Mouse (Mus musculus) midbrain, embryonic 14.5 days (tissue): ENCODE measurements at regions not wholly inside any gene's neighbourhood (a gene's known extent, or its start where the extent isn't known, plus 50 kb on each side); places are given as distances from the start of the nearest gene placed in this dataset.
A peak's percentile ranks its signal among the peaks of the same experiment; 100 is the strongest.

Experiments
- ATAC-seq: fragments of 200-750 bp; cut with Nextera tagmentation; 2 replicates; pipeline ENCODE4 v1.8.0; 2017; ENCODE audit warnings: moderate number of reproducible peaks, moderate library complexity; ENCODE audit not compliant: low FRiP score, low TSS enrichment
- DNase-seq: peaks from one replicate; pipeline ENCODE4 v3.0.0-alpha.2; 2015
- H3K27ac ChIP-seq: fragments of 300-500 bp; sonication (generic); replicated peaks from 2 replicates; pipeline ENCODE4 v1.5.1; 2014; ENCODE audit warnings: mild to moderate bottlenecking, low read depth, low read length, moderate library complexity
- H3K27me3 ChIP-seq: fragments of 300-500 bp; sonication (generic); 2 replicates; pipeline ENCODE4 v1.6.1; 2014; ENCODE audit warnings: low read length, control low read depth, mixed read lengths; ENCODE audit not compliant: control insufficient read depth, insufficient read depth
- H3K36me3 ChIP-seq: fragments of 300-500 bp; sonication (generic); 2 replicates; pipeline ENCODE4 v1.6.1; 2014; ENCODE audit warnings: low read length, control low read depth; ENCODE audit not compliant: control insufficient read depth, insufficient read depth
- H3K4me1 ChIP-seq: fragments of 300-500 bp; sonication (generic); 2 replicates; pipeline ENCODE4 v1.6.1; 2014; ENCODE audit warnings: mild to moderate bottlenecking, antibody characterized with exemption, low read length, control low read depth; ENCODE audit not compliant: control insufficient read depth, insufficient read depth
- H3K4me2 ChIP-seq: fragments of 300-500 bp; sonication (generic); 2 replicates; pipeline ENCODE4 v1.6.1; 2014; ENCODE audit warnings: mild to moderate bottlenecking, low read length, moderate library complexity
- H3K4me3 ChIP-seq: fragments of 300-500 bp; sonication (generic); replicated peaks from 2 replicates; pipeline ENCODE4 v1.5.1; 2014; ENCODE audit warnings: low read depth, low read length
- H3K9ac ChIP-seq: fragments of 300-500 bp; sonication (generic); replicated peaks from 2 replicates; pipeline ENCODE4 v1.6.1; 2014; ENCODE audit warnings: mild to moderate bottlenecking, low read length, moderate library complexity
- H3K9me3 ChIP-seq: fragments of 300-500 bp; sonication (generic); 2 replicates; pipeline ENCODE4 v1.6.1; 2016; ENCODE audit warnings: low read length, control low read depth, mixed read lengths; ENCODE audit not compliant: control insufficient read depth
- WGBS: fragments of 180-500 bp; shearing (Covaris S2); extraction: QIAGEN DNeasy Blood & Tissue Kit; methylation state at CpG from one replicate; pipeline ENCODE4 v1.1.7; 2014; 5-methylcytosine and 5-hydroxymethylcytosine counted together

- 36% methylated on average over 1 of the region's 1 CpGs for WGBS
- no peaks in the 10 kb centered on the region for H3K36me3 ChIP-seq
- ATAC-seq (no peak), DNase-seq (peak; percentile 26)
- H3K4me3 ChIP-seq = no peak overlapping the region
- no peak overlapping the region for H3K9ac ChIP-seq
- no peaks in the 10 kb centered on the region for H3K27me3 ChIP-seq
- no peak overlapping the region for H3K27ac ChIP-seq
- H3K4me2 ChIP-seq = no peak overlapping the region
- H3K9me3 ChIP-seq = no peaks in the 10 kb centered on the region
- no peaks in the 10 kb centered on the region for H3K4me1 ChIP-seq
Measured at GRCm38 (mm10) chr1:95223289-95223688, 90.1 kb upstream of the Fam174a start.

GRCm38 (mm10) chr1:95241671-95242150 lies 71.7 kb upstream of the Fam174a start:
- no peaks in the 10 kb centered on the region for H3K4me1 ChIP-seq
- WGBS = 92% methylated on average over 3 of the region's 3 CpGs
- ATAC-seq = no peak
- H3K9me3 ChIP-seq = no peaks in the 10 kb centered on the region
- H3K27me3 ChIP-seq = no peaks in the 10 kb centered on the region
- no peaks in the 10 kb centered on the region for H3K36me3 ChIP-seq
- DNase-seq = no peak
- no peak overlapping the region for H3K4me3 ChIP-seq
- no peak overlapping the region for H3K4me2 ChIP-seq
- no peak overlapping the region for H3K9ac ChIP-seq
- H3K27ac ChIP-seq = no peak overlapping the region
